Mouse (Mus musculus) neural tube, embryonic 12.5 days (tissue): ENCODE results near the gene Spint2. TPM values are rescaled to one million over a fixed set of nuclear protein-coding genes. Genes with fewer than 3 reads are reported as not detected.

Experiments used
- polyA plus RNA-seq: library from polyadenylated mRNA; unstranded; fragments of >200 nt; fragmentation: Nextera tagmentation; extraction: Ambion mirVana; gene quantifications from 2 replicates; pipeline ENCODE4 v1.2.1, GENCODE M21; 2016

Gene Spint2
- polyA plus RNA-seq, 1 experiment from 2014 or later: 23.5 TPM

Other genes starting within 250 kb of the Spint2 start
- 4.4 and 5.0 TPM in 2 replicates for gene Ryr1, start 156.7 kb downstream of the Spint2 start, polyA plus RNA-seq
- 0.61 and 0.77 TPM in 2 replicates for gene Rasgrp4, start 147.1 kb downstream of the Spint2 start, polyA plus RNA-seq
- 30.8 and 33.7 TPM in 2 replicates for gene Fam98c, start 125.7 kb downstream of the Spint2 start, polyA plus RNA-seq
- gene Ggn, start 111.7 kb downstream of the Spint2 start, polyA plus RNA-seq: 0.86 and 0.95 TPM in 2 replicates
- 8.3 and 9.0 TPM in 2 replicates for gene Spred3, start 111.5 kb downstream of the Spint2 start, polyA plus RNA-seq
- gene Psmd8, start 101.2 kb downstream of the Spint2 start, polyA plus RNA-seq: 326 and 327 TPM in 2 replicates
- gene Catsperg1, start 67.9 kb downstream of the Spint2 start, polyA plus RNA-seq: 1.1 and 1.8 TPM in 2 replicates
- 0.39 and 0.66 TPM in 2 replicates for gene Kcnk6, start 49.4 kb downstream of the Spint2 start, polyA plus RNA-seq
- 80.2 and 82.0 TPM in 2 replicates for gene Yif1b, start 43.6 kb downstream of the Spint2 start, polyA plus RNA-seq
- gene 2200002D01Rik, start 33.4 kb downstream of the Spint2 start, polyA plus RNA-seq: 1.6 and 1.7 TPM in 2 replicates
- gene Ppp1r14a, start 7.4 kb upstream of the Spint2 start, polyA plus RNA-seq: 57.5 and 72.1 TPM in 2 replicates
- 105 and 118 TPM in 2 replicates for gene Dpf1, start 22.0 kb upstream of the Spint2 start, polyA plus RNA-seq
- 10.8 and 11.8 TPM in 2 replicates for gene Sipa1l3, start 236.7 kb upstream of the Spint2 start, polyA plus RNA-seq